Mouse (Mus musculus) CD4-positive helper T cell, adult 2 months (primary cell): ENCODE measurements around the gene Il6st.
A peak's percentile ranks its signal among the peaks of the same experiment; 100 is the strongest.

Experiments
- DNase-seq: peaks from one replicate; pipeline ENCODE4 v3.0.0-alpha.2; 2012; ENCODE audit warnings: low read depth, missing footprints, low spot score

Gene Il6st

DNA sequence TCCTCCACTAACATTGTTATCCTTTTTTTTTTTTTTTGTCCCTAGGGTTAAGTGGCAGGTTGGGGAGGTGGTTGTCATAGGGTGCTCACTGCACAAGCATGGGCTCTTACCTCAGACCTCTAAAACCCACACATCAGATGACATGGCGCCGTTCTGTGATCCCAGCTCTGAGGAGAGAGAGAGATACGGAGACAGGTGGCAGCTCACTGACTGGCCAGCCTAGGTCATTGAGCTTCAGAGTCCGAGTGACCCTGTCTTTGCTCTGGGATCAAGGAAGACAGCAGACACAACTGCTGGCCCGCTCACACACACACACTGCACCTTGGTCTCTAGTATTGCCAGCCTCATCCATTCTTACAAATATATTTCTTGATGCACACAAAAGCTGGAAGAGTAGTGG, 18.7 kb downstream of the Il6st start:
- DNase-seq: no peak

GRCm38 (mm10) chr13:112483015-112483414, 19.1 kb downstream of the Il6st start:
- DNase-seq: no peak

DNA sequence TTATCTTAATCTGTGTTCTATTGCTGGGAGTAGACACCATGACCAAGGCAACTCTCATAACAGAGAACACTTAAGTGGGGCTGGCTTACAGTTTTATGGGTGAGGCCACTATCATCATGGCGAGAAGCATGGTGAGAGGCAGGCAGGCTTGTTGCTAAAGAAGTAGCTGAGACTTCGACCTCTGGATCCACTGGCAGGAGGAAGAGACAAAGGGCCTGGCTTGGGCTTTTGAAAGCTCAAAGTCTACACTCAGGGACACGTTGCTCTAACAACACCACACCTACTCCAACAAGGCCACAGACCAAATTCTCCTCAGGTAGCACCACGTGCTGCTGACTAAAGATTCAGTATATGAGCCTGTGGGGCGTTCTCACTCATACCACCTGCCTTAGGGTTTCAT, 22.4 kb downstream of the Il6st start:
- no peak for DNase-seq

DNA sequence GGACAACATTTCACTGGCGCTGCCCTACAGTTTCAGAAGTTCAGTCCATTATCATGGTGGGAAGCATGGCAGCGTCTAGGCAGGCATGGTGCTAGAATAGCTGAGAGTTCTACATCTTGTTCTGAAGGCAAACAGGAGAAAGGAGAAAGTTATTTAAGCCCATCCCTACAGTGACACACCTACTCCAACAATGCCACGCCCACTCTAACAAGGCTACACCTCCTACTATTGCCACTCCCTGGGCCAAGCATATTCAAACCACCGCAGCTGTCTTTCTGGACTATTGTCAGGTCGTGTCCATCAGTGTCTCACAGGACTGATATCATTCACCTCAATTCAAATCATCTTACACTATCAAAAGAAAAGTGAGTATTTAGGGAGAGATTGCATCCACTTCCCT, 22.8 kb downstream of the Il6st start:
- DNase-seq: no peak

DNA sequence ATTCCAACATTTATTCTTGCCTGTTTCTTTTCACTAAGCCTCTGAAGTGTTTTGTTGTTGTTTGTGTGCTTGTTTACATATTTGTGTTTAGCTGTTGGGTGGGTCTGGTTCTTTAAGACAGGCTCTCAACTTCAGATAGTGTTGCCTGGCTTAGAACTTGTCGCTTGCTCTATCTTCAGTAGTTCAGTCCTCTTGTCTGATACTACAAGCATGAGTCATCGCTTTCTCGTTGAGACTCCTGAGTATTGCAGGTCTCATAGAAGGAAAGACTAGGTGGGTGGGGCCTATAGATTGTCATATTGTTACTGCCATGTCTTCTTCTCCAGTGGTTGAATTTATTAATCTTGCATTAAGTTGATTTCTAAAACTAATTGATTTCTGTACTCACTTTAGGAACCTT, 26.2 kb downstream of the Il6st start:
- no peak for DNase-seq

GRCm38 (mm10) chr13:112491636-112492284, 27.9 kb downstream of the Il6st start:
- DNase-seq: peak; percentile 36

GRCm38 (mm10) chr13:112492285-112492678, 28.4 kb downstream of the Il6st start:
- DNase-seq: no peak

DNA sequence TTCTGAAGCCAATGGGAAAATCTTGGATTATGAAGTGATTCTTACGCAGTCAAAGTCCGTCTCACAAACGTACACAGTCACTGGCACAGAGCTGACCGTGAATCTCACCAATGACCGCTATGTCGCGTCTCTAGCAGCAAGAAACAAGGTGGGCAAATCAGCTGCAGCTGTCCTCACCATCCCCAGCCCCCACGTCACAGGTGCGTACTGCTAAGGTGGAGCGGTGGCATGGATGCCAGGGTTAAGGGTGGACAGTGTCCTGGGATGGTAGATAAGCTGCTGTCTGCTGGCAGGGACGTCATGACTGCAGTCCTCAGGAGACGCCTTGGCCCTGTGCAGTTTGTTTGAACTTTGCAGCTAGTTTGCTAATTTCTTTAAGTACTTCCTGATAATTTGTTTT, 30.7 kb downstream of the Il6st start:
- DNase-seq: no peak

GRCm38 (mm10) chr13:112500027-112500426, 36.2 kb downstream of the Il6st start:
- DNase-seq: no peak

DNA sequence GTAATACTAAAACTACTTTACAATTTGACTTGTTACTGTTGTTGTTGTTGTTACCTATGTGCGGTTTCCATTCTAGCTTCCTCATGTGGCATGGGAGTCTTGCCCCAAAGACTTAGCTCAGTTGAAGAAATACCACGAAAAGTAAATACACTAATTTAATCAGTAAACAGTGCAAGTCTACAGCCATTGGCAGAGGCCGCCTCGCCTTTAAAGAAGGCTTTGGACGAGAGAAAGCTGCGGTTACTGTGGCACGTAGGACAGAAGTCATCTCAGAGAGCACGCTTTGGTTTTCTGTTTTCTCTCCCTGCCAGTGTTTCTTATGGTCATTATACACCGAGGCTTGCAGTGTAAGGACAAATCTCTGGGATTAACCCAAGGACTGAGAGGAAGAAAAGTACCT, 36.6 kb downstream of the Il6st start:
- DNase-seq: no peak

GRCm38 (mm10) chr13:112503846-112504245, 40.0 kb downstream of the Il6st start:
- no peak for DNase-seq

GRCm38 (mm10) chr13:112505436-112505835, 41.6 kb downstream of the Il6st start:
- no peak for DNase-seq

DNA sequence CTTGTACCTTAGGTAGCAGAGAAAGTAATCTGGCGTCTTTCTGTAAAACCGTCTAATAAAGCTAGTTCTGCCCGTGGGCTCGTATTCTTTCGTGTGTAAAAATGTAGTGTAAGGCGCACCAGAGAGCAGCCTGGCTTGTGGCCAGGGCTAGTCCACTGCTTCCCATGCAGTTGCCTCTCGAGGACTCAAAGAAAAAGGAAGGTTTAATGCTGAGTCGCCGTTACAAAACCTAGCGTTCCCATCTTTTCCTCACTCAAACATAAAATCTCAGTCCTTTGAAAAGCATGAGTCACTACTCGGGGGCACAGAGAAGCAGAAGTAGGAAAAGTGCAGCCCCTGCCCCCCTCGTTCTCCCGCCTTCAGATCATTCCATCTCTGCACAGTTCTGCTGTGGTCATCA, 42.9 kb downstream of the Il6st start:
- DNase-seq: no peak

- peak; percentile 85 for DNase-seq
These were observed 43.8 kb downstream of the Il6st start for GRCm38 (mm10) chr13:112507691-112508090.

GRCm38 (mm10) chr13:112508487-112508886, 44.6 kb downstream of the Il6st start:
- DNase-seq: no peak

- peak; percentile 74 for DNase-seq
These were observed 45.6 kb downstream of the Il6st start for GRCm38 (mm10) chr13:112509465-112509864.

GRCm38 (mm10) chr13:112510437-112511212, 46.8 kb downstream of the Il6st start:
- peak; percentile 66 for DNase-seq

- DNase-seq: no peak
These were observed 47.4 kb downstream of the Il6st start for GRCm38 (mm10) chr13:112511261-112511660.

- DNase-seq: no peak
These were observed 47.9 kb downstream of the Il6st start for GRCm38 (mm10) chr13:112511810-112512209.

- no peak for DNase-seq
These were observed 49.0 kb downstream of the Il6st start for GRCm38 (mm10) chr13:112512824-112513223.

GRCm38 (mm10) chr13:112514546-112514945, 50.7 kb downstream of the Il6st start:
- DNase-seq: no peak

- DNase-seq: no peak
These were observed 58.4 kb downstream of the Il6st start for GRCm38 (mm10) chr13:112522261-112522660.

- no peak for DNase-seq
These were observed 59.0 kb downstream of the Il6st start for GRCm38 (mm10) chr13:112522896-112523295.
